Mouse (Mus musculus) lung, postnatal 0 days (tissue): ENCODE measurements around the gene Rnf8. TPM values are rescaled to one million over a fixed set of nuclear protein-coding genes. Genes with fewer than 3 reads are reported as not detected.
A peak's percentile ranks its signal among the peaks of the same experiment; 100 is the strongest.

Source experiments
- ATAC-seq: fragments of 200-750 bp; cut with Nextera tagmentation; 2 replicates; pipeline ENCODE4 v1.8.0; 2017; ENCODE audit warnings: moderate library complexity
- DNase-seq: peaks from one replicate; pipeline ENCODE4 v3.0.0-alpha.2; 2016; ENCODE audit warnings: low spot score
- H3K27ac ChIP-seq: fragments of 300-500 bp; sonication (generic); 2 replicates; pipeline ENCODE4 v1.5.1; 2014; ENCODE audit warnings: antibody characterized with exemption, mild to moderate bottlenecking, low read length, mixed read lengths
- H3K27me3 ChIP-seq: fragments of 300-500 bp; sonication (generic); replicated peaks from 2 replicates; pipeline ENCODE4 v1.6.1; 2014; ENCODE audit warnings: low read length, mixed read lengths; ENCODE audit not compliant: insufficient read depth
- H3K36me3 ChIP-seq: fragments of 300-500 bp; sonication (generic); 2 replicates; pipeline ENCODE4 v1.6.1; 2014; ENCODE audit warnings: low read length, mixed read lengths; ENCODE audit not compliant: insufficient read depth
- H3K4me1 ChIP-seq: fragments of 300-500 bp; sonication (generic); 2 replicates; pipeline ENCODE4 v1.6.1; 2014; ENCODE audit warnings: antibody characterized with exemption, low read depth, low read length, mixed read lengths; ENCODE audit not compliant: insufficient read depth
- H3K4me2 ChIP-seq: fragments of 300-500 bp; sonication (generic); replicated peaks from 2 replicates; pipeline ENCODE4 v1.6.1; 2014; ENCODE audit warnings: low read depth, mild to moderate bottlenecking, low read length, moderate library complexity, mixed read lengths
- H3K4me3 ChIP-seq: fragments of 300-500 bp; sonication (generic); 2 replicates; pipeline ENCODE4 v1.5.1; 2014; ENCODE audit warnings: low read depth, low read length
- H3K9ac ChIP-seq: fragments of 300-500 bp; sonication (generic); replicated peaks from 2 replicates; pipeline ENCODE4 v1.6.1; 2014; ENCODE audit warnings: low read depth, mild to moderate bottlenecking
- H3K9me3 ChIP-seq: fragments of 300-500 bp; sonication (generic); 2 replicates; pipeline ENCODE4 v1.6.1; 2016; ENCODE audit warnings: low read length, mixed read lengths
- CTCF ChIP-seq: IDR thresholded peaks from 2 replicates; pipeline ENCODE4 v1.5.1; 2016; ENCODE audit warnings: antibody characterized with exemption, mild to moderate bottlenecking
- EP300 ChIP-seq: IDR thresholded peaks from 2 replicates; pipeline ENCODE4 v1.6.1; 2016; ENCODE audit warnings: antibody characterized with exemption, mild to moderate bottlenecking, control low read depth
- WGBS: fragments of 180-500 bp; shearing (Covaris S2); extraction: QIAGEN DNeasy Blood & Tissue Kit; methylation state at CpG from one replicate; pipeline ENCODE4 v1.1.7; 2014; 5-methylcytosine and 5-hydroxymethylcytosine counted together
- polyA plus RNA-seq: library from polyadenylated mRNA; unstranded; fragments of >200 nt; fragmentation: Nextera tagmentation; extraction: Ambion mirVana; gene quantifications from 2 replicates; pipeline ENCODE4 v1.2.1, GENCODE M21; 2015

Rnf8 gene
- polyA plus RNA-seq, 1 experiment from 2014 or later, result 43.7 TPM

GRCm38 (mm10) chr17:29632312-29632711, 17.7 kb downstream of the Rnf8 start:
- H3K4me2 ChIP-seq, result no peak overlapping the region
- peaks cover 39% of the 10 kb centered on the region for H3K36me3 ChIP-seq
- TF ChIP-seq EP300 (no peak), CTCF (no peak)
- ATAC-seq, result no peak
- no peak for DNase-seq
- H3K27me3 ChIP-seq, result no peaks in the 10 kb centered on the region
- 97% methylated on average over 11 of the region's 11 CpGs for WGBS
- no peaks in the 10 kb centered on the region for H3K4me1 ChIP-seq
- H3K4me3 ChIP-seq, result no peak overlapping the region
- H3K27ac ChIP-seq, result no peak overlapping the region
- H3K9me3 ChIP-seq, result no peaks in the 10 kb centered on the region
- H3K9ac ChIP-seq, result no peak overlapping the region

GRCm38 (mm10) chr17:29635492-29635891, 20.9 kb downstream of the Rnf8 start:
- ATAC-seq (no peak), DNase-seq (no peak)
- WGBS, result 90% methylated on average over 8 of the region's 8 CpGs
- H3K36me3 ChIP-seq, result peaks cover 36% of the 10 kb centered on the region
- no peak overlapping the region for H3K4me2 ChIP-seq
- TF ChIP-seq CTCF (no peak), EP300 (no peak)
- H3K4me1 ChIP-seq, result no peaks in the 10 kb centered on the region
- no peak overlapping the region for H3K9ac ChIP-seq
- no peaks in the 10 kb centered on the region for H3K9me3 ChIP-seq
- no peaks in the 10 kb centered on the region for H3K27me3 ChIP-seq
- H3K4me3 ChIP-seq, result no peak overlapping the region
- no peak overlapping the region for H3K27ac ChIP-seq

- no peaks in the 10 kb centered on the region for H3K4me1 ChIP-seq
- TF ChIP-seq CTCF (peak; percentile 69), EP300 (no peak)
- no peaks in the 10 kb centered on the region for H3K27me3 ChIP-seq
- H3K4me3 ChIP-seq, result no peak overlapping the region
- no peaks in the 10 kb centered on the region for H3K9me3 ChIP-seq
- 67% methylated on average over 5 of the region's 5 CpGs for WGBS
- H3K9ac ChIP-seq, result no peak overlapping the region
- H3K27ac ChIP-seq, result no peak overlapping the region
- DNase-seq (peak; percentile 62), ATAC-seq (no peak)
- H3K36me3 ChIP-seq, result peaks cover 40% of the 10 kb centered on the region
- H3K4me2 ChIP-seq, result no peak overlapping the region
Observed at GRCm38 (mm10) chr17:29636118-29636517, 21.5 kb downstream of the Rnf8 start.

- WGBS, result 79% methylated on average over 4 of the region's 4 CpGs
- H3K9ac ChIP-seq, result no peak overlapping the region
- no peak for ATAC-seq
Observed at GRCm38 (mm10) chr17:29637377-29637776, 22.8 kb downstream of the Rnf8 start.

GRCm38 (mm10) chr17:29637895-29638294, 23.3 kb downstream of the Rnf8 start:
- H3K27ac ChIP-seq, result no peak overlapping the region
- DNase-seq (no peak), ATAC-seq (peak; percentile 54)
- no peak overlapping the region for H3K9ac ChIP-seq
- no peaks in the 10 kb centered on the region for H3K9me3 ChIP-seq
- H3K4me1 ChIP-seq, result no peaks in the 10 kb centered on the region
- H3K27me3 ChIP-seq, result no peaks in the 10 kb centered on the region
- TF ChIP-seq EP300, result no peak
- no peak for TF ChIP-seq CTCF
- H3K4me2 ChIP-seq, result no peak overlapping the region
- WGBS, result 67% methylated on average over 7 of the region's 8 CpGs
- peaks cover 40% of the 10 kb centered on the region for H3K36me3 ChIP-seq
- H3K4me3 ChIP-seq, result no peak overlapping the region

More at GRCm38 (mm10) chr17:29637377-29637776, 22.8 kb downstream of the Rnf8 start:
- Histone ChIP-seq H3K4me3 (no peak overlapping the region), H3K4me1 (no peaks in the 10 kb centered on the region), H3K27ac (no peak overlapping the region), H3K27me3 (no peaks in the 10 kb centered on the region), H3K36me3 (peaks cover 42% of the 10 kb centered on the region), H3K4me2 (no peak overlapping the region), H3K9me3 (no peaks in the 10 kb centered on the region)
- no peak for DNase-seq
- TF ChIP-seq CTCF, result no peak
- TF ChIP-seq EP300, result no peak

- Histone ChIP-seq H3K4me2 (no peak overlapping the region), H3K27ac (no peak overlapping the region), H3K4me3 (no peak overlapping the region), H3K4me1 (no peaks in the 10 kb centered on the region), H3K9ac (no peak overlapping the region), H3K36me3 (peaks cover 20% of the 10 kb centered on the region), H3K27me3 (no peaks in the 10 kb centered on the region), H3K9me3 (no peaks in the 10 kb centered on the region)
- DNase-seq (no peak), ATAC-seq (no peak)
- WGBS, result 98% methylated on average over 11 of the region's 11 CpGs
- TF ChIP-seq EP300 (no peak), CTCF (no peak)
Observed at GRCm38 (mm10) chr17:29640971-29641370, 26.4 kb downstream of the Rnf8 start.

- Histone ChIP-seq H3K27me3 (no peaks in the 10 kb centered on the region), H3K4me1 (no peaks in the 10 kb centered on the region), H3K9ac (no peak overlapping the region), H3K36me3 (peaks cover 13% of the 10 kb centered on the region), H3K4me2 (no peak overlapping the region), H3K9me3 (no peaks in the 10 kb centered on the region), H3K27ac (no peak overlapping the region), H3K4me3 (no peak overlapping the region)
- no peak for DNase-seq
- 65% methylated on average over 3 of the region's 3 CpGs for WGBS
- TF ChIP-seq CTCF (no peak), EP300 (no peak)
- ATAC-seq, result no peak
Observed at GRCm38 (mm10) chr17:29642219-29642618, 27.6 kb downstream of the Rnf8 start.
